Mouse (Mus musculus) testis, adult 2 months (tissue): ENCODE results near the gene Tifa. TPM values are rescaled to one million over a fixed set of nuclear protein-coding genes. Genes with fewer than 3 reads are reported as not detected.

Source experiments
- H3K27ac ChIP-seq: fragments of 200-500 bp; 2 replicates; pipeline ENCODE4 v1.5.1; 2012; ENCODE audit warnings: low read depth, low read length; ENCODE audit not compliant: control insufficient read depth, insufficient read depth
- H3K27me3 ChIP-seq: fragments of 200-500 bp; 2 replicates; pipeline ENCODE4 v1.6.1; 2012; ENCODE audit warnings: mild to moderate bottlenecking, low read length, moderate library complexity; ENCODE audit not compliant: control insufficient read depth, insufficient read depth
- H3K36me3 ChIP-seq: fragments of 200-500 bp; 2 replicates; pipeline ENCODE4 v1.6.1; 2012; ENCODE audit warnings: mild to moderate bottlenecking, low read length; ENCODE audit not compliant: control insufficient read depth, insufficient read depth
- H3K4me1 ChIP-seq: fragments of 200-500 bp; 2 replicates; pipeline ENCODE4 v1.6.1; 2012; ENCODE audit warnings: low read length; ENCODE audit not compliant: control insufficient read depth, insufficient read depth
- H3K4me3 ChIP-seq: fragments of 200-500 bp; 2 replicates; pipeline ENCODE4 v1.5.1; 2012; ENCODE audit warnings: low read depth, mild to moderate bottlenecking, low read length, moderate library complexity, mixed read lengths; ENCODE audit not compliant: control insufficient read depth
- CTCF ChIP-seq: fragments of 200-500 bp; IDR thresholded peaks from 2 replicates; pipeline ENCODE4 v1.5.1; 2012; ENCODE audit warnings: low read depth, mild to moderate bottlenecking, inconsistent platforms, low read length, moderate library complexity; ENCODE audit not compliant: control insufficient read depth, insufficient read depth, insufficient replicate concordance
- POLR2A ChIP-seq: fragments of 200-500 bp; IDR thresholded peaks from 2 replicates; pipeline ENCODE4 v1.6.1; 2012; ENCODE audit warnings: low read depth, mild to moderate bottlenecking, inconsistent platforms, low read length, moderate library complexity; ENCODE audit not compliant: control insufficient read depth
- polyA plus RNA-seq: library from polyadenylated mRNA; depleted of rRNA; stranded (reverse); fragments of >200 nt; gene quantifications from 2 replicates; pipeline ENCODE4 v1.2.3, GENCODE M21; 2012

Gene Tifa
- polyA plus RNA-seq, 1 experiment: 0.96 TPM

GRCm38 (mm10) chr3:127788038-127788437 lies 1.6 kb upstream of the Tifa start:
- Histone ChIP-seq H3K27ac (no peak overlapping the region), H3K27me3 (peaks cover 6% of the 10 kb centered on the region), H3K36me3 (no peaks in the 10 kb centered on the region), H3K4me3 (no peak overlapping the region), H3K4me1 (peaks cover 8% of the 10 kb centered on the region)
- no peak for TF ChIP-seq CTCF
- TF ChIP-seq POLR2A: no peak

GRCm38 (mm10) chr3:127788919-127789318 lies 686 bp upstream of the Tifa start:
- H3K27me3 ChIP-seq: peaks cover 6% of the 10 kb centered on the region
- H3K36me3 ChIP-seq: no peaks in the 10 kb centered on the region
- TF ChIP-seq CTCF (no peak), POLR2A (no peak)
- peaks cover 8% of the 10 kb centered on the region for H3K4me1 ChIP-seq
- H3K4me3 ChIP-seq: peak overlapping the region; percentile 77
- H3K27ac ChIP-seq: peak overlapping the region; percentile 50; the same call in 1 of the 2 replicates

DNA sequence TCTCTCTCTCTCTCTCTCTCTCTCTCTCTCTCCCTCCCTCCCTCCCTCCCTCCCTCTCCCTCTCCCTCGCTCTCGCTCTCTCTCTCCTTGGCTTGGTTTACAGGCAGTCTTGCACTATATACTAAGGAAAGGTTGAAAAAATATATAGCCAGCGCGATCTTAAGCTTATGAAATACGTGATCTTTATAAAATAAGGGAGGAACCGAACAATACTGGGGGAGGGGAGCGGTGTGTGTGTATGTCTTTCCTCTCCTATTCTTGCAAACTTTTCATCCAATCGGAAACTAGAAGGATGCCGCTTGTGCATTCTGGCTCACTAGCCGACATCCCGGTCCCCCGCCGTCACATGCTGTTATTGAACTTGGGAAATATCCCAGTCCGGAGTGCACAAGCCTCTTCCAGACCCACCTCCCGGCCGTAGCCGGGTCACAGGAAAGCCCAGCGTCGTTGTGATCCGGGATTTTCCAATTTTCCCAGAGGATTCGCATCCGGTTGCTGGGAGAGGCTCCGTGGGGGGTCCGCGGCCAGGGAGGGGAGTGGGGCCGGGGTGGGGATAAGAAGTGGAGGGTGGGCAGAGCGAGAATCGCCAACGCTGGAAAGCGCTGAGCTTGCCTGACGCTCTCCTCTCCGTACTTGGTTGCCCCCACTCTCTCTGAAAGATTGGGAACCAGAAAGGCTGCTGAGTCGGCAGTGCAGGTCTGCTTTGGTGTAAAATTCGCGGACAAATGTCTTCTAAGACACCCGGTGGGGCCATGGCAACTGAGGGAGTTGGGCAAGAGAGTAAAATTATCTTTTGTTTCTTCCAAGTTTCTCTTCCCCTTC lies 840 bp downstream of the Tifa start:
- TF ChIP-seq POLR2A (no peak), CTCF (no peak)
- peak overlapping the region; percentile 77 for H3K4me3 ChIP-seq
- H3K27ac ChIP-seq: no peak overlapping the region
- H3K36me3 ChIP-seq: no peaks in the 10 kb centered on the region
- H3K27me3 ChIP-seq: peaks cover 6% of the 10 kb centered on the region
- peaks cover 8% of the 10 kb centered on the region for H3K4me1 ChIP-seq

DNA sequence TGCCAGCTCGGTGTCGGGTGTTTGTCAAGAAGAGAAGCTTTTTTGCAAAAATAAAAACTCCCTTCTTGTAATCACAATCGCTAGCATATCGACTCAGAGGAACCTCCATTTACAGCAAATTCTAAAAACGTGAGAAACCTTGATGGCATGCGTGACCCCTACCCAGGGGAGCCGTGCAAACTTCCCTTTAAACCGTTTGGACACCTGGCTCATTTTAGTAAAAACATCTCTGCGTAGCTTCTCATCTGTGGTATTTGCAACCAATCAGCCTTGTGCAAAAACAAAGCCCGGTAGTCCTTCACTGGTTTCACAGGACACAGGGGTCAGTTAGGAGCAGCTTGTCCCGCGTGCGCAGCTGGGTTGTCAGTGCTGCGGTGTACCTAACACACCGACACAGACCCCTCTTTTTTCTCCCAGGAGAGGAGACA lies 1.5 kb downstream of the Tifa start:
- Histone ChIP-seq H3K27me3 (peaks cover 6% of the 10 kb centered on the region), H3K4me1 (peaks cover 8% of the 10 kb centered on the region), H3K27ac (no peak overlapping the region), H3K4me3 (peak overlapping the region; percentile 71), H3K36me3 (no peaks in the 10 kb centered on the region)
- TF ChIP-seq POLR2A: no peak
- no peak for TF ChIP-seq CTCF

DNA sequence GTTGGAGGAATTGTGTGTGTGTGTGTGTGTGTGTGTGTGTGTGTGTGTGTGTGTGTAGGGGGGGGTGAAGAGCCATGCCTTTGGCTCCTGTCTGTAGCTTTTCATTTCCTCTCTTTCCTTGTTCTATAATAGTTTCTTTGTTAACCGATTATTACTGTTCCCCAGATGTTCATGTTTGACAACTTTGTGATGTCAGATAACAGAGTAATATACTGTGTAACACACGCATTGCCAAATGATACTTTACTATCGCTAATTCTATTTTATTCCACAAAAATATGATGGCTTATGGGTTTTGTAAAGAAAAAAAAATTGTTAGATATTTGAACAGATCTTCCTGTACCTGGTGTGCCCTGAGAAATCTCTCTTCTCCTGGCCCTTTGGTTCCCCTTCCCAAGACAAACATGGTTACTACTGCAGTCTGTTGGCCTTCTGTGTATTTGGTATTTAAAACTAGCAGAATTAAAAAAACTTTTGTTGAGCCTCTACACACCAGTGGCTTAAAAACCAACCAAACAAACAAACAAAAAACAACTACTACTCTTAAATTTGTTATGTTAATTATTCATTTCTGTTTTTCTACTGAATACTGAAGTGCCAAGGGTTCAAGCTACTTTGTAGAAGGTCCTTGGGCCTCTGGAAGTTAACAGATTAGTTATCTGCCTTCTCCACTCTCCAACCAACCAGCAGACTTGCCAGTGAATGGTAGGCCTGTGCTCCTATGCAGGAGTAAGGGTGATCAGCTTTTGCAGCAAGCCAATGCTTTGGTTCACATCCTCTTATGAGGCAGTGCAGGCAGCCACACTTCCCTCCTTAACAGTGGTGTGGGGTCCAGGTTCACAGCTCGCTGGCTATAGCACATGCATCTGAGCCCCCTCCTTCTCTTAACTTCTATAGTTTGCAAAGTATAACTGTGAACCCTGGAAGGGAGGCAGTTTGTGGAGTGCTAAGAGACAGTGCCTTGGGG lies 2.3 kb downstream of the Tifa start:
- Histone ChIP-seq H3K36me3 (no peaks in the 10 kb centered on the region), H3K27me3 (peaks cover 6% of the 10 kb centered on the region), H3K4me1 (peaks cover 8% of the 10 kb centered on the region), H3K27ac (no peak overlapping the region), H3K4me3 (no peak overlapping the region)
- TF ChIP-seq POLR2A: no peak
- no peak for TF ChIP-seq CTCF

GRCm38 (mm10) chr3:127793022-127793421 lies 3.4 kb downstream of the Tifa start:
- Histone ChIP-seq H3K27me3 (peaks cover 6% of the 10 kb centered on the region), H3K4me1 (peaks cover 8% of the 10 kb centered on the region), H3K4me3 (no peak overlapping the region), H3K27ac (no peak overlapping the region), H3K36me3 (no peaks in the 10 kb centered on the region)
- no peak for TF ChIP-seq POLR2A
- TF ChIP-seq CTCF: no peak

DNA sequence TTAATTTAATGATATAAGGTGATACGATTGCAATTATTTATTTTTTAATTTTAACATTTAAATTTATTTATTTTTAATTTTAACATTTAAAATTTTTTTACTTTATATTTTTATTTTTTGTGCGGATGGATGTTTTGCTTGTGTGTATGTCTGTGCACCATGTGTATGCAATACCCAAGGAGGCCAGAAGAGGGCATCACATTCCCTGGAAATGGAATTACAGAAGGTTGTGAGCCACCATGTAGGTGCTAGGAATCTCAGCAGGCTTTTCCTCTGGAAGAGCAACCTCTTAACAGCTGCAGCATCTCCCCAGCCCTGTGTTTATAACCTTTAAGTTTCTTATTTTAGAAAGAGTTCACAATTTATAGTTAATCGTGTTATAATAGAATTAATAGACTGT lies 6.2 kb downstream of the Tifa start:
- Histone ChIP-seq H3K4me3 (no peak overlapping the region), H3K36me3 (no peaks in the 10 kb centered on the region), H3K27me3 (no peaks in the 10 kb centered on the region), H3K4me1 (no peaks in the 10 kb centered on the region; the same call in none of the 2 replicates), H3K27ac (no peak overlapping the region)
- TF ChIP-seq CTCF: no peak
- TF ChIP-seq POLR2A: no peak
